Mouse (Mus musculus): ENCODE measurements around the gene Ephb1. TPM values are rescaled to one million over a fixed set of nuclear protein-coding genes. Genes with fewer than 3 reads are reported as not detected.

Ephb1 gene
- polyA plus RNA-seq, 1 experiment, result not detected

DNA sequence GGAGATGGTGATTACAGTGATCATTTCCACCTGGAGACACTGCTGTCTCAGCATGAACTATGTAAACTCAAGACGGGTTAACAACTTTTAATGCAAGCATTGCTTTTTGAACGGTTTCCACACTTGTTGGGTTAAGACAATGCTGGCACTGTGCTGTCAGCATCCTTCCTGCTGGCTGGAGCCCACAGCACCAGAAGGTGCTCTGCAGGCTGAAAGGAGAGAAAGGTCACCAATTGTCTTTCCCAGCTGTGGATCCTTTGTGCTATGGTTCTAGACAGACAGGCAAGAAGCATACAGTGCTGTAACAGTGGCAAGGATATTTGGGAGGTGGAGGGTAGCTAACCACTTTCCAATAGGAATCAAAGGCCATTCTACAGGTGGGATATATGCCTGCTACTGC lies 328.4 kb downstream of the Ephb1 start:
- Histone ChIP-seq H3K4me3 (ENCODE audit: insufficient read depth, low read length) (no peak overlapping the region), H3K27ac (ENCODE audit: insufficient read depth, low read depth, low read length) (no peak overlapping the region), H3K4me1 (ENCODE audit: control insufficient read depth, insufficient read depth, low read length) (no peaks in the 10 kb centered on the region)
- TF ChIP-seq CTCF (IDR thresholded peaks at IDR 0.05; ENCODE audit: low read depth, low read length) (no peak), POLR2A (IDR thresholded peaks at IDR 0.05; ENCODE audit: borderline replicate concordance, low read depth, low read length) (no peak)

GRCm38 (mm10) chr9:102025141-102025540 lies 329.4 kb downstream of the Ephb1 start:
- no peak for TF ChIP-seq POLR2A (IDR thresholded peaks at IDR 0.05; ENCODE audit: borderline replicate concordance, low read depth, low read length)
- TF ChIP-seq CTCF (IDR thresholded peaks at IDR 0.05; ENCODE audit: low read depth, low read length), result no peak
- no peak overlapping the region for H3K27ac ChIP-seq (ENCODE audit: insufficient read depth, low read depth, low read length)
- H3K4me3 ChIP-seq (ENCODE audit: insufficient read depth, low read length), result no peak overlapping the region
- no peaks in the 10 kb centered on the region for H3K4me1 ChIP-seq (ENCODE audit: control insufficient read depth, insufficient read depth, low read length)

GRCm38 (mm10) chr9:102015516-102015915 lies 339.0 kb downstream of the Ephb1 start:
- Histone ChIP-seq H3K4me1 (ENCODE audit: control insufficient read depth, insufficient read depth, low read length) (no peaks in the 10 kb centered on the region), H3K4me3 (ENCODE audit: insufficient read depth, low read length) (no peak overlapping the region), H3K27ac (ENCODE audit: insufficient read depth, low read depth, low read length) (no peak overlapping the region)
- no peak for TF ChIP-seq POLR2A (IDR thresholded peaks at IDR 0.05; ENCODE audit: borderline replicate concordance, low read depth, low read length)
- TF ChIP-seq CTCF (IDR thresholded peaks at IDR 0.05; ENCODE audit: low read depth, low read length), result no peak

GRCm38 (mm10) chr9:102007706-102008105 lies 346.8 kb downstream of the Ephb1 start:
- TF ChIP-seq CTCF (IDR thresholded peaks at IDR 0.05; ENCODE audit: low read depth, low read length) (no peak), POLR2A (IDR thresholded peaks at IDR 0.05; ENCODE audit: borderline replicate concordance, low read depth, low read length) (no peak)
- Histone ChIP-seq H3K4me1 (ENCODE audit: control insufficient read depth, insufficient read depth, low read length) (no peaks in the 10 kb centered on the region), H3K27ac (ENCODE audit: insufficient read depth, low read depth, low read length) (no peak overlapping the region), H3K4me3 (ENCODE audit: insufficient read depth, low read length) (no peak overlapping the region)

- TF ChIP-seq POLR2A (IDR thresholded peaks at IDR 0.05; ENCODE audit: borderline replicate concordance, low read depth, low read length), result no peak
- TF ChIP-seq CTCF (IDR thresholded peaks at IDR 0.05; ENCODE audit: low read depth, low read length), result no peak
- Histone ChIP-seq H3K27ac (ENCODE audit: insufficient read depth, low read depth, low read length) (no peak overlapping the region), H3K4me1 (ENCODE audit: control insufficient read depth, insufficient read depth, low read length) (no peaks in the 10 kb centered on the region), H3K4me3 (ENCODE audit: insufficient read depth, low read length) (no peak overlapping the region)
Measured at GRCm38 (mm10) chr9:102006539-102006938, 348.0 kb downstream of the Ephb1 start.

GRCm38 (mm10) chr9:102002920-102003319 lies 351.6 kb downstream of the Ephb1 start:
- H3K4me3 ChIP-seq (ENCODE audit: insufficient read depth, low read length), result no peak overlapping the region
- TF ChIP-seq CTCF (IDR thresholded peaks at IDR 0.05; ENCODE audit: low read depth, low read length) (no peak), POLR2A (IDR thresholded peaks at IDR 0.05; ENCODE audit: borderline replicate concordance, low read depth, low read length) (no peak)
- H3K4me1 ChIP-seq (ENCODE audit: control insufficient read depth, insufficient read depth, low read length), result no peaks in the 10 kb centered on the region
- H3K27ac ChIP-seq (ENCODE audit: insufficient read depth, low read depth, low read length), result no peak overlapping the region

DNA sequence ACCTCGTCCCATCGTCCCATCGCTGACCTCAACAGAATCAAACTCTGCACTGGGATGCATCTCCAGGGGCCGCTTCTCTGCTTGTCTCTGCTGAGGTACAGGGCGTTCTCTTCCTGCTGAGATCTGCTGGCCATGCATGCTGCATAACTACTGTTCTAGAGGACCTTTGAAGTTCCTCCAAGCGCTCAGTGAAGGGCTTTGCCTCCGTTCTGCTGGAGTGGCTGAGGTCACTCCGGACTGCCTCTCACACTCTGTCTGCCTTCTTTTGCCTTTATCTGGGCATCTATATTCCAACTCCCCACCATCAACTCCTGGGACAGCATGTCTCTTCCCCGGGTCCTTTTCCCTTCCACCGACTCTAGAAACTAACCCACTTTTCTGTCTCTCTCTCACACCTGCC lies 352.3 kb downstream of the Ephb1 start:
- TF ChIP-seq POLR2A (IDR thresholded peaks at IDR 0.05; ENCODE audit: borderline replicate concordance, low read depth, low read length) (no peak), CTCF (IDR thresholded peaks at IDR 0.05; ENCODE audit: low read depth, low read length) (no peak)
- H3K4me3 ChIP-seq (ENCODE audit: insufficient read depth, low read length), result no peak overlapping the region
- no peaks in the 10 kb centered on the region for H3K4me1 ChIP-seq (ENCODE audit: control insufficient read depth, insufficient read depth, low read length)
- no peak overlapping the region for H3K27ac ChIP-seq (ENCODE audit: insufficient read depth, low read depth, low read length)

GRCm38 (mm10) chr9:102001633-102002165 lies 352.8 kb downstream of the Ephb1 start:
- Histone ChIP-seq H3K27ac (ENCODE audit: insufficient read depth, low read depth, low read length) (no peak overlapping the region), H3K4me3 (ENCODE audit: insufficient read depth, low read length) (no peak overlapping the region), H3K4me1 (ENCODE audit: control insufficient read depth, insufficient read depth, low read length) (no peaks in the 10 kb centered on the region)
- TF ChIP-seq CTCF (IDR thresholded peaks at IDR 0.05; ENCODE audit: low read depth, low read length), result no peak
- no peak for TF ChIP-seq POLR2A (IDR thresholded peaks at IDR 0.05; ENCODE audit: borderline replicate concordance, low read depth, low read length)

DNA sequence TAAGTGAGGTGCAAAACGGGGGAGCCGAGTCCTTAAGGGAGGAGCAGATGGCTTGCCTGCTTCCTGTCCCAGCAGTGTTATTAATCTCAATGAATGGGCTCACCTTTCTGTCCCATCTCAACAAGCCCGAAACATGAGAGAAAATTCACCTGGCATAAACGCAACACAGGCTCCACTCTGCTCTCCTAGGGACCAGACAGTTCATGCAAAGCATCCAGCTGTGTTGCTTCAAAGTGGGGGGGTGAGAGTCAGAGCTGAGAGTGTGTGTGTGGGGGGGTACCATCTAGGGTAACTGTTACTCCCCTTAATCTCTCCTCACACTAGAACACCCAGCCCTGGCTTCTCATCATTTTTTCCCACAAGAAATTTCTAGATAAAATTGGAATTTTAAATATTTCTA lies 354.8 kb downstream of the Ephb1 start:
- TF ChIP-seq POLR2A (IDR thresholded peaks at IDR 0.05; ENCODE audit: borderline replicate concordance, low read depth, low read length) (no peak), CTCF (IDR thresholded peaks at IDR 0.05; ENCODE audit: low read depth, low read length) (no peak)
- H3K27ac ChIP-seq (ENCODE audit: insufficient read depth, low read depth, low read length), result no peak overlapping the region
- no peaks in the 10 kb centered on the region for H3K4me1 ChIP-seq (ENCODE audit: control insufficient read depth, insufficient read depth, low read length)
- H3K4me3 ChIP-seq (ENCODE audit: insufficient read depth, low read length), result no peak overlapping the region

- no peaks in the 10 kb centered on the region for H3K4me1 ChIP-seq (ENCODE audit: control insufficient read depth, insufficient read depth, low read length)
- no peak for TF ChIP-seq POLR2A (IDR thresholded peaks at IDR 0.05; ENCODE audit: borderline replicate concordance, low read depth, low read length)
- H3K27ac ChIP-seq (ENCODE audit: insufficient read depth, low read depth, low read length), result no peak overlapping the region
- H3K4me3 ChIP-seq (ENCODE audit: insufficient read depth, low read length), result no peak overlapping the region
Measured at GRCm38 (mm10) chr9:101996771-101997500, 357.6 kb downstream of the Ephb1 start.

Measured in bone marrow macrophage, adult 2 months (primary cell).